In the genomic region with DNA sequence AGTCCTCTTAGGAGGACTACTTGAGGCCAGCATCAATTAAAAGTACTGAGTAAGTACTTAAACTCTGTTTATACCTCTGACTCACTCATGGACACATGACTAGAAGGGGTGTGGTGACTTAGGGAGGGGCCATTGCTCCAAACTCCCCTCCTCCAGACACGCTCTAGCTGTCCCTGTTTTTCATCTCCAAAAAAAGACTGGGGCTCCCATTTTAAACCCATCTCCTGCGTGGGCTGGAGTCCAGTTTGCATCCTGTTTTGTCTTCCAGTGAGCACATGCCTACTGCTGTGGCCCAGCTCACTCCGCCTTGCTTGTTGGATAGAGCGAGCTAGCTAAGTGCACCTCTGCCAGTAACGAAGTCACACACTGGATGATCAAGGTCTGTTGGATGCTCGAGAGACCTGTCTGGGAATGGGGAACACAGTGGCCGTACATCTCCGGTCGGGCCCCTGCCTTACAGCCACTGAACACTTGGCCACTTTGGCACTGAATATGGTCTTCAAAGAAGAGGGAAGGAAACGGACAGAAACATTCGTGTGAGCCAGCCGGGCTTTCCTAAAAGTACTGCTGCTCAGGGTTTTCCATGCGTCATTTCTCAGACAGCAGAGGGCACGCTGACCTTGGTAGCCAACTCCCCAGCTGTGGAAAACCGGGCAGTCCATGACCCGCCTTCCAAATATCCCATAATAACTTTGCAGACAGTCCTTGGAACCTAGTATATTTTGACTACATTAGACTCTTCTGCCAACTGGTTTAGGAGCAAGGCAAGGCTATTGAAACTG, we compare ENCODE assay signal across 8 mouse cellular contexts.
DNase-seq lines count a peak whose midpoint lies in the region; ATAC-seq and TF ChIP-seq lines count a peak whose summit lies in the region.

No protein-coding gene starts in this region.

- ATAC-seq in forebrain, embryonic 11.5 days (replicated peaks; ENCODE audit: low FRiP score) = no peak

- no peaks in the 10 kb centered on the region for H3K27me3 ChIP-seq in forebrain, embryonic 10.5 days (ENCODE audit: poor library complexity, severe bottlenecking)
- H3K27me3 ChIP-seq in forebrain, embryonic 11.5 days (ENCODE audit: control insufficient read depth, insufficient read depth, low read length) = no peaks in the 10 kb centered on the region
- no peaks in the 10 kb centered on the region for H3K27me3 ChIP-seq in myocyte (ENCODE audit: control insufficient read depth, insufficient read depth, insufficient read length)

- H3K4me1 ChIP-seq in forebrain, embryonic 10.5 days = peaks cover 13% of the 10 kb centered on the region
- 0 out of 2 replicates have a peak, but pooled peaks cover 2% of the 10 kb centered on the region for H3K4me1 ChIP-seq in forebrain, embryonic 11.5 days (replicated peaks; ENCODE audit: control insufficient read depth, insufficient read depth, low read length)

- H3ac ChIP-seq in myocyte (ENCODE audit: control insufficient read depth, insufficient read length) = no peak overlapping the region

- peaks cover 92% of the 10 kb centered on the region for H3K36me3 ChIP-seq in forebrain, embryonic 10.5 days (replicated peaks)
- H3K36me3 ChIP-seq in forebrain, embryonic 11.5 days (ENCODE audit: control insufficient read depth, insufficient read depth, low read length) = no peaks in the 10 kb centered on the region; the same call in 1 of the 2 replicates
- H3K36me3 ChIP-seq in myocyte (ENCODE audit: control insufficient read depth, insufficient read depth) = no peaks in the 10 kb centered on the region

- H3K4me3 ChIP-seq in forebrain, embryonic 10.5 days = no peak overlapping the region
- no peak overlapping the region for H3K4me3 ChIP-seq in forebrain, embryonic 11.5 days (ENCODE audit: low read depth, low read length)
- H3K4me3 ChIP-seq in myocyte = no peak overlapping the region

- no peak for TF ChIP-seq POLR2A in myocyte (IDR thresholded peaks at IDR 0.05; ENCODE audit: insufficient read length, low read depth)

- WGBS in forebrain, embryonic 10.5 days = 89% methylated on average over 16 of the region's 16 CpGs
- 94% methylated on average over 16 of the region's 16 CpGs for WGBS in forebrain, embryonic 11.5 days

- no peak overlapping the region for H3K4me2 ChIP-seq in forebrain, embryonic 11.5 days (ENCODE audit: low read depth, low read length, severe bottlenecking)
- H3K4me2 ChIP-seq in myocyte (ENCODE audit: low read depth) = peak overlapping the region; percentile 49

- no peak overlapping the region for H3K9ac ChIP-seq in forebrain, embryonic 11.5 days (ENCODE audit: low read length)

- H3K9me3 ChIP-seq in forebrain, embryonic 10.5 days = no peaks in the 10 kb centered on the region
- H3K9me3 ChIP-seq in forebrain, embryonic 11.5 days (ENCODE audit: control insufficient read depth, low read length) = no peaks in the 10 kb centered on the region

- no peaks in the 10 kb centered on the region for H3K79me2 ChIP-seq in myocyte (ENCODE audit: control insufficient read depth, insufficient read depth)

- no peak for DNase-seq in forebrain, embryonic 10.5 days (ENCODE audit: extremely low spot score, low spot score)
- no peak for DNase-seq in forebrain, embryonic 11.5 days (ENCODE audit: low spot score)
- peak; percentile 11 for DNase-seq in R1 (ENCODE audit: low read depth, low spot score)
- DNase-seq in heart, adult 9 months (ENCODE audit: low spot score in 2 of 2) = peak; percentile 45 to 75
- DNase-seq in kidney, postnatal 36 days = peak; percentile 30 to 35
- no peak for DNase-seq in spleen, postnatal 14 days (ENCODE audit: low spot score in 2 of 2)
- DNase-seq in spleen, postnatal 4 days (ENCODE audit: low spot score in 2 of 2) = no peak

- 0 out of 2 replicates have a peak overlapping the region, but pooled peaks have one; percentile 15 for H3K27ac ChIP-seq in forebrain, embryonic 10.5 days
- no peak overlapping the region for H3K27ac ChIP-seq in forebrain, embryonic 11.5 days (ENCODE audit: low read depth, low read length)

TF ChIP-seq in myocyte, 11 proteins besides CTCF, POLR2A, EP300 and RAD21:
- TF ChIP-seq MYOD1 (IDR thresholded peaks at IDR 0.05; ENCODE audit: control insufficient read depth in 1 of 3, insufficient read length in 2 of 3, low read depth in 2 of 3) = peak in 1 of 3 experiments; percentile 12
- TF ChIP-seq POLR2AphosphoS2 (IDR thresholded peaks at IDR 0.05; ENCODE audit: insufficient read length, low read depth) = peak; percentile 19
- TF ChIP-seq USF1 (IDR thresholded peaks at IDR 0.05; ENCODE audit: low read depth) = peak; percentile 80
- no peak for TF ChIP-seq TCF3 (IDR thresholded peaks at IDR 0.05; ENCODE audit: insufficient read length, low read depth)

Comparison
In these comparisons a context has a peak if more than half of its experiments do, and no peak if none do; other contexts are left out.
1. DNase-seq: peak in R1 (single experiment), heart, adult 9 months (2 of 2) and kidney, postnatal 36 days (2 of 2); none in forebrain, embryonic 10.5 days (single experiment), forebrain, embryonic 11.5 days (single experiment), spleen, postnatal 14 days (0 of 2) and spleen, postnatal 4 days (0 of 2).